Mouse (Mus musculus) megakaryocyte, embryonic 14.5 days (primary cell): ENCODE data around the gene AI837181.

Source experiments
- FLI1 ChIP-seq: IDR thresholded peaks from 2 replicates; pipeline ENCODE4 v1.6.1; 2012; ENCODE audit warnings: low read length, inconsistent platforms, mixed read lengths
- GATA1 ChIP-seq: IDR thresholded peaks from 3 replicates; pipeline ENCODE4 v1.6.1; 2012; ENCODE audit warnings: mixed read lengths, low read length, inconsistent platforms, borderline replicate concordance

DNA sequence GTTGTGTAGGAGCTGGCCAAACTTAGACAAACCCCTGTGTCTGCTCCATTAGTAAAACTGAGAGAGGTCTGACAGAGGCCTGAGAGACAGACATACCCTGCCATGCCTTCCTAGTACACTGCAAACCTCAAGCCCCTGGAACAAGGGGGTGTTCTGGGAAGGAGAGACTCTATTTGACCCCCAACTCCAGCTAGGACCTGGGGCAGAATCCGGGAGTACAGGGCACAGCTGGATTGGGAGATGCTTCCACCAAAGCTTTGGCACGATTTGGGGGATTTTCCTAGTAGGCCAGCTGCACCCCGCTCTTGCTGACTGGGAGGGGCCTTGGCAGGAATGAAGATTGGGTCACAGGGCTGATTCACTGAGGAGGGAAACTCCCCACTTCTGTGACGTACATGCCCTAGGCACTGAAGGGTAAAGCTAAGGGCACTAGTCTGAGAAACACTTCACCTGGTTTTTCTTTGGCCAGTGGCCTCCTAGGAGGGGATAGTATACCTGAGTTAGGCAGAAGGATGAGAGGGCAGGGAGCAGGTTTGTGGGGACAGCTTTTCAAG lies 7.0 kb downstream of the AI837181 start:
- no peak for TF ChIP-seq GATA1
- no peak for TF ChIP-seq FLI1
